Mouse (Mus musculus) limb, embryonic 12.5 days (tissue): ENCODE results near the gene Tiprl. TPM values are rescaled to one million over a fixed set of nuclear protein-coding genes. Genes with fewer than 3 reads are reported as not detected.

Source experiments
- ATAC-seq: fragments of 200-750 bp; cut with Nextera tagmentation; 2 replicates; pipeline ENCODE4 v1.8.0; 2017; ENCODE audit warnings: low read depth, moderate TSS enrichment; ENCODE audit not compliant: insufficient number of reproducible peaks, insufficient read depth, low FRiP score, low TSS enrichment
- H3K27ac ChIP-seq: fragments of 300-500 bp; sonication (generic); 2 replicates; pipeline ENCODE4 v1.5.1; 2016; ENCODE audit warnings: mild to moderate bottlenecking, moderate library complexity
- H3K27me3 ChIP-seq: fragments of 300-500 bp; sonication (generic); 2 replicates; pipeline ENCODE4 v1.6.1; 2016; ENCODE audit warnings: mild to moderate bottlenecking, moderate library complexity
- H3K36me3 ChIP-seq: fragments of 300-500 bp; sonication (generic); 2 replicates; pipeline ENCODE4 v1.6.1; 2016; ENCODE audit warnings: mild to moderate bottlenecking, moderate library complexity
- H3K4me1 ChIP-seq: fragments of 300-500 bp; sonication (generic); replicated peaks from 2 replicates; pipeline ENCODE4 v1.6.1; 2016
- H3K4me2 ChIP-seq: fragments of 300-500 bp; sonication (generic); 2 replicates; pipeline ENCODE4 v1.6.1; 2016; ENCODE audit warnings: mild to moderate bottlenecking, moderate library complexity
- H3K4me3 ChIP-seq: fragments of 300-500 bp; sonication (generic); replicated peaks from 2 replicates; pipeline ENCODE4 v1.5.1; 2016; ENCODE audit warnings: mild to moderate bottlenecking
- H3K9ac ChIP-seq: fragments of 300-500 bp; sonication (generic); replicated peaks from 2 replicates; pipeline ENCODE4 v1.6.1; 2016; ENCODE audit warnings: mild to moderate bottlenecking, moderate library complexity
- H3K9me3 ChIP-seq: fragments of 300-500 bp; sonication (generic); 2 replicates; pipeline ENCODE4 v1.6.1; 2016; ENCODE audit warnings: mild to moderate bottlenecking, moderate library complexity
- WGBS: fragments of 180-500 bp; shearing (Covaris S2); methylation state at CpG from one replicate; pipeline ENCODE4 v1.1.7; 2016; 5-methylcytosine and 5-hydroxymethylcytosine counted together
- polyA plus RNA-seq: library from polyadenylated mRNA; unstranded; fragments of >200 nt; fragmentation: Nextera tagmentation; extraction: Ambion mirVana; gene quantifications from 2 replicates; pipeline ENCODE4 v1.2.1, GENCODE M21; 2016

Tiprl gene
- polyA plus RNA-seq, 1 experiment from 2014 or later, result 95.9 TPM

DNA sequence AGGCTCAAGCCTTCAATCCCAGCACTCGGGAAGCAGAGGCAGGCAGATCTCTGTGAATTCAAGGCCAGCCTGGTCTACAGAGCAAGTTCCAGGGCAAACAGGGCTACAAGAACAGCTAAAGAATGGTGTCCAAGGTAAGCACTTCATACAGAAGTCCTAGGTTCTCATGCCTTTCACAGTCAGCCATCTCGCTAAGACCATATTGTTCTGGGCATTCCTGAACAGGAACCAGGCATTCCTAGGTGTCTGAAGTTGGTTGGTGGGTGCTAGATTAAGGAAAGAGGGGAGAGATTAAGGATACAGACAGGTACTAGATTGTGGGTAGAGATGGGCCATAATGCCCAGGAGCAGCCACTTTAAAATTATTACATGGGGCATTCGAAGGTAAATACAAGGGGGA is 11.0 kb upstream of the Tiprl start:
- no peak overlapping the region for H3K4me3 ChIP-seq
- no peaks in the 10 kb centered on the region for H3K9me3 ChIP-seq
- no peak overlapping the region for H3K27ac ChIP-seq
- no peak for ATAC-seq
- no peak overlapping the region for H3K9ac ChIP-seq
- no peaks in the 10 kb centered on the region for H3K27me3 ChIP-seq
- no peaks in the 10 kb centered on the region for H3K4me1 ChIP-seq
- no peaks in the 10 kb centered on the region for H3K36me3 ChIP-seq
- no peak overlapping the region for H3K4me2 ChIP-seq
- WGBS, result 88% methylated on average over 3 of the region's 3 CpGs

DNA sequence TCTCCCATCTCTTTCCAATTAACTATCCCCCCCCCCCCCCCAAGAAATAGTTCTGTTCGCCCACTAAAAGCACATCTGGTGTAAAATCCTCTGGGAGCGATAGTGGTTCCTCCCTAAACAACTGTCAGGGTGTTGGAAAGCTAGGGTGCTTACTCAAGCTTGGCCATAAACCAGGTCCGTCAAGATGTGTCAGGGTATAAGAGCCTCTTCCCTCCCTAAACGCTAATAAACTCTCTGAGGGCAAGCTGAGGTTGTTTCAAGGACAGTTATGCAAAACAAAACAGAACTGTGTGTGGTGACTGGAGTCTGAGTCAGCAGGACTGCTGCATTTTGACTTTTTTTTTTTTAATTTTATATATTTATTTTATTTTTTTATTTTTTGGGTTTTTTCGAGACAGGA is 10.3 kb upstream of the Tiprl start:
- no peaks in the 10 kb centered on the region for H3K36me3 ChIP-seq
- no peak for ATAC-seq
- 50% methylated on average over 5 of the region's 5 CpGs for WGBS
- H3K27ac ChIP-seq, result no peak overlapping the region
- H3K9me3 ChIP-seq, result no peaks in the 10 kb centered on the region
- no peak overlapping the region for H3K4me2 ChIP-seq
- H3K4me3 ChIP-seq, result no peak overlapping the region
- H3K4me1 ChIP-seq, result no peaks in the 10 kb centered on the region
- H3K9ac ChIP-seq, result no peak overlapping the region
- no peaks in the 10 kb centered on the region for H3K27me3 ChIP-seq

GRCm38 (mm10) chr1:165246587-165246986 is 9.8 kb upstream of the Tiprl start:
- Histone ChIP-seq H3K4me2 (no peak overlapping the region), H3K4me1 (no peaks in the 10 kb centered on the region), H3K27ac (no peak overlapping the region), H3K9ac (no peak overlapping the region), H3K27me3 (no peaks in the 10 kb centered on the region), H3K4me3 (no peak overlapping the region), H3K9me3 (no peaks in the 10 kb centered on the region), H3K36me3 (no peaks in the 10 kb centered on the region)
- ATAC-seq, result no peak
- 82% methylated on average over 5 of the region's 5 CpGs for WGBS

- peak overlapping the region; percentile 84 for H3K4me3 ChIP-seq
- no peaks in the 10 kb centered on the region for H3K27me3 ChIP-seq
- no peak for ATAC-seq
- H3K4me1 ChIP-seq, result peaks cover 15% of the 10 kb centered on the region
- WGBS, result 20% methylated on average over 10 of the region's 10 CpGs
- H3K27ac ChIP-seq, result peak overlapping the region; percentile 93; the same call in 1 of the 2 replicates
- H3K36me3 ChIP-seq, result no peaks in the 10 kb centered on the region
- no peaks in the 10 kb centered on the region for H3K9me3 ChIP-seq
- peak overlapping the region; percentile 85 for H3K9ac ChIP-seq
- peak overlapping the region; percentile 80 for H3K4me2 ChIP-seq
Measured at GRCm38 (mm10) chr1:165235846-165236245, 950 bp downstream of the Tiprl start.

DNA sequence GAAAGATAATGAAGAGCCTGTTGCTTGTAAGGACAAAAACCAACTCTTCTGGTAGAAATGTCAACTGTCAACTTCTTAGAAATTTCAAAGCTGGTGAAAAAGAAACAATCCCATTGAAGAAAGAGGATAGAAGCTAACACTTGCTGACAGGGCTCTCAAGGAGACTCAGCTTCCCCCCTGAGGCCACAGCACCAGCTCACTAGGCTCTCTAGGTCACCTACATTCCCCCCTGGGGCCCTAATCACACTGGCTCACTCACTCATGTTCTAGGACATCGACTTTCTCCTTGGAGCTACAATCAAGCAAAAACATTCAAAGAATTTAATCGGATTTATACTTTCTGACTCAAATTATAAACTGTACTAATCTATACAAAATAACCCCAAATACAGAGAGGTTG is 3.0 kb downstream of the Tiprl start:
- no peaks in the 10 kb centered on the region for H3K9me3 ChIP-seq
- H3K27ac ChIP-seq, result no peak overlapping the region
- WGBS, result 86% methylated on average over 2 of the region's 2 CpGs
- no peak overlapping the region for H3K9ac ChIP-seq
- peaks cover 15% of the 10 kb centered on the region for H3K4me1 ChIP-seq
- H3K4me2 ChIP-seq, result no peak overlapping the region
- H3K4me3 ChIP-seq, result no peak overlapping the region
- H3K36me3 ChIP-seq, result no peaks in the 10 kb centered on the region
- ATAC-seq, result no peak
- H3K27me3 ChIP-seq, result no peaks in the 10 kb centered on the region

GRCm38 (mm10) chr1:165230691-165231090 is 6.1 kb downstream of the Tiprl start:
- Histone ChIP-seq H3K27me3 (no peaks in the 10 kb centered on the region), H3K9me3 (no peaks in the 10 kb centered on the region), H3K4me3 (no peak overlapping the region), H3K4me1 (peaks cover 6% of the 10 kb centered on the region), H3K36me3 (peaks cover 9% of the 10 kb centered on the region), H3K27ac (no peak overlapping the region), H3K4me2 (no peak overlapping the region), H3K9ac (no peak overlapping the region)
- 98% methylated on average over 4 of the region's 4 CpGs for WGBS
- ATAC-seq, result no peak

DNA sequence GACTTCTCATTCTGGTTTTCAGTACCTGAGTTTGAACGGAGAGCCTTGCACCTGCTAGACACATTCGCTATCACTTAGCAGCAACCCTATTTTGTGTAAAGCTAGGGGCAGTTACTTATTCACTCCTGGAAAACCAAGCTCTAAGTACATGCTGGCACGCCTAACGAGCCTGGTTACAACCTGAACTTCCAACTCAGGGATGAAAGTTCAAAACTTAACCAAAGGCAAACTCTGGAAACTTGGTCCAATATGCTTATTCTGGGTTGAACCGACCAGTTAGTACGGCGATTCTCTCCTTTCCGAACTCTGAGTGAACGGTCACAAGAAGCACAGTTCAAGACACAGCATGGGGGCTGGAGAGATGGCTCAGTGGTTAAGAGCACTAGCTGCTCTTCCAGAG is 7.2 kb downstream of the Tiprl start:
- H3K36me3 ChIP-seq, result peaks cover 20% of the 10 kb centered on the region

DNA sequence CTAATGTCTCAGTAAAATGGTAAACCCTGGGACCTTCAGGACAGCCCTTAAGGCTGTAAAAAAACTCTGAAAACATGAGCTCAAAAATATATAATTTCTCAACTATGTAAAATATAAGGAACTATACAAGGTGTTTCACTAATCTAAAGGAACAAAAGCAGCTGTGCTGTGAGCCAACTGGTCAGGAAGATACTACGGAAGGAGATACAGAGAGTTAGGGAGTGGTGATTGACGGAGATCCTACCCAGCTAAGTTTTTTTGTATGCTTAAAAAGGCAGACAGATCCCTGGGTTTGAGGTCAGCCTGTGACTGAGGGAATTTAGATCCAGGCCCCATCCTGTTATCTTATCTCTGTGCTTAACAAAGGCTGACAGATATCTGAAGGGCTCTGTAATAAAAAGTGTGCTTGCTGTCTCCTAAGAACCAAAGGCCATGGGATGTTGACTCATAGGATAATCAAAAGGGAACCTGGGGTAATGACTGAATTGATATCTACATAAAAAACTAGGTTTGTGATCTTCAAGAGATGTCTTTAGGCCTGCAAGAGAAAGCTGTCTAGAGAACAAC is 19.7 kb downstream of the Tiprl start:
- Histone ChIP-seq H3K27me3 (no peaks in the 10 kb centered on the region), H3K9ac (no peak overlapping the region), H3K36me3 (peaks cover 81% of the 10 kb centered on the region), H3K27ac (no peak overlapping the region), H3K9me3 (no peaks in the 10 kb centered on the region), H3K4me3 (no peak overlapping the region), H3K4me2 (no peak overlapping the region), H3K4me1 (no peaks in the 10 kb centered on the region)
- WGBS, result 85% methylated on average over 2 of the region's 2 CpGs
- no peak for ATAC-seq

More for the DNA sequence above, 7.2 kb downstream of the Tiprl start:
- no peak overlapping the region for H3K27ac ChIP-seq
- H3K27me3 ChIP-seq, result no peaks in the 10 kb centered on the region
- no peaks in the 10 kb centered on the region for H3K9me3 ChIP-seq
- WGBS, result 95% methylated on average over 9 of the region's 9 CpGs
- no peak overlapping the region for H3K4me2 ChIP-seq
- H3K4me1 ChIP-seq, result no peaks in the 10 kb centered on the region
- H3K4me3 ChIP-seq, result no peak overlapping the region
- H3K9ac ChIP-seq, result no peak overlapping the region
- no peak for ATAC-seq

DNA sequence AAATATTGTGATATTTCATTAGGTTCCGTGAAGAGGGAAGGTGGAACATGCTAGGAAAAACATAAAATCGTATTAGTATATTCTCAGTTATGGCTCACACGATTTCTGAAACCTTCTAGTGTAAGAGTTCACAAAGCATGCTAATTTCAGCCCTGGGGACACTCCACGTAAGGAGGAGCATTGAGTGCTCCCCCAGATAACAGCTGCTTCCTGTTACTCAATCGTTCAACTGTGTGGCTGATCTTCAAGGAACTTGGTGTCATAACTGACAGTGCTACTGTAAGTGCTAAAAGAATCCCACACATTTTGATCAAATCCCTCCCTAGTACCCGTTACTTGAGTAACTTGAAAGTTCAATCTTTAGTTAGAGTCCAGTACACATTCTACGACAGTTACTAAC is 21.0 kb downstream of the Tiprl start:
- H3K4me3 ChIP-seq, result no peak overlapping the region
- no peak overlapping the region for H3K4me2 ChIP-seq
- peaks cover 69% of the 10 kb centered on the region for H3K36me3 ChIP-seq
- WGBS, result 90% methylated on average over 7 of the region's 7 CpGs
- no peak for ATAC-seq
- H3K9ac ChIP-seq, result no peak overlapping the region
- H3K27ac ChIP-seq, result no peak overlapping the region
- no peaks in the 10 kb centered on the region for H3K4me1 ChIP-seq
- H3K9me3 ChIP-seq, result no peaks in the 10 kb centered on the region
- H3K27me3 ChIP-seq, result no peaks in the 10 kb centered on the region

DNA sequence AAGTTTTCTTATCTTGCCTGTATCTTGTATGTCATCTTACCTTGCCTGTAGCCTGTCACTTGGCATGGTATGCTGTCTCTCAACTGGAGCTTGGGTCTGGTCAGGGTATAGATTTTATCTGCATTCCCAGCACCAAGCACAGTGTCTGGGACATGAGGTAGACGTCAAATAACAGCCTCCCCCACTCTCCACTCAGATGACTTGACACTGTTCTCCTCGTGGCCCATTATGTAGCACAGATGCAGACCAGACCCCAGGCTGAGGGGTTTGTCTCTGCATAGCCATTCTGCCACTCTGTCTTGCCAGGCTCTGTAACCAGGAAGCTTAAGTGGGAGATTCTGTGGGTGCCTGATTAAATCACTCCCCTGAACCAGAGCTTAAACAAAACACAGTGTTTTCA is 31.2 kb downstream of the Tiprl start:
- 18% methylated on average over 2 of the region's 2 CpGs for WGBS
- Histone ChIP-seq H3K36me3 (no peaks in the 10 kb centered on the region), H3K27me3 (no peaks in the 10 kb centered on the region), H3K9me3 (no peaks in the 10 kb centered on the region), H3K27ac (no peak overlapping the region), H3K4me3 (no peak overlapping the region), H3K4me2 (no peak overlapping the region), H3K9ac (no peak overlapping the region), H3K4me1 (peaks cover 7% of the 10 kb centered on the region; the same call in 1 of the 2 replicates)
- no peak for ATAC-seq

DNA sequence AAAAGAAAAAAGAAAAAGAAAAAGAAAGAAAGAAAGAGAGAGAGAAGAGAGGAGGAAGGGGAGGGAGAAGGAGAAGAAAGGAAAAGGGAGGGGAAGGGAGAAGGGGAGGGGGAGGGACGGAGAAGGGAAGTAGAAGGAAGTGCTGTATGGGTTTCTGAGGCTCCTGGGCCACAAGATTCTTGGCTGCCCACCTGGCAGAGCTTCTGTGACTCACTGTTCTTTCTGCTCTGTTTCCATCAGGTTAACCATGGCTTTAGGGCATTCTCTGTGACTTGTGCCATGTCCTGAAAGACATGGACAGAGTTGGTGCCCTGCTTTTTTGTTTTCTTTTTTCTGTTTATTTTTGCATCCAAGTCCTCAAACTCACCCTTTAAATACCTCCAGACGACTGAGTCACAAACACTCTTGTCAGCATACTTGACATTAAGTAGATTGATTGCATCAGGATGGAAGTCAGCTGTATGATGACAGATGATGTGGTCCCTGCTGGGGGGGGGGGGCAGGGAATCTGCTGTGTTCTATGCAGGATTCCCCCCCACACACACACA is 33.2 kb downstream of the Tiprl start:
- Histone ChIP-seq H3K36me3 (no peaks in the 10 kb centered on the region), H3K4me3 (no peak overlapping the region), H3K4me1 (peaks cover 7% of the 10 kb centered on the region; the same call in 1 of the 2 replicates), H3K9ac (no peak overlapping the region), H3K27me3 (no peaks in the 10 kb centered on the region), H3K27ac (no peak overlapping the region), H3K4me2 (no peak overlapping the region), H3K9me3 (no peaks in the 10 kb centered on the region)
- ATAC-seq, result no peak
- 36% methylated on average over 2 of the region's 2 CpGs for WGBS

GRCm38 (mm10) chr1:165201445-165202012 is 35.3 kb downstream of the Tiprl start:
- H3K9me3 ChIP-seq, result no peaks in the 10 kb centered on the region
- WGBS, result 83% methylated on average over 4 of the region's 4 CpGs

More at GRCm38 (mm10) chr1:165201445-165202012, 35.3 kb downstream of the Tiprl start:
- no peak overlapping the region for H3K4me2 ChIP-seq
- ATAC-seq, result no peak
- H3K27ac ChIP-seq, result no peak overlapping the region
- no peak overlapping the region for H3K9ac ChIP-seq
- no peaks in the 10 kb centered on the region for H3K4me1 ChIP-seq
- no peaks in the 10 kb centered on the region for H3K36me3 ChIP-seq
- no peaks in the 10 kb centered on the region for H3K27me3 ChIP-seq
- no peak overlapping the region for H3K4me3 ChIP-seq
